Mouse (Mus musculus) c-Kit-positive CD71-negative TER-119-negative erythroid progenitor cells, embryonic 14.5 days (primary cell): Measurements from ENCODE around the gene Bag6.

Experiments used
- DNase-seq: peaks from one replicate; pipeline ENCODE4 v3.0.0-alpha.2; 2013; ENCODE audit warnings: low read depth

The Bag6 gene

GRCm38 (mm10) chr17:35147348-35147747, 12.4 kb downstream of the Bag6 start:
- no peak for DNase-seq

GRCm38 (mm10) chr17:35147922-35148639, 13.1 kb downstream of the Bag6 start:
- no peak for DNase-seq

GRCm38 (mm10) chr17:35152121-35152520, 17.1 kb downstream of the Bag6 start:
- no peak for DNase-seq

GRCm38 (mm10) chr17:35153077-35153476, 18.1 kb downstream of the Bag6 start:
- no peak for DNase-seq

- DNase-seq, result no peak
These were observed 19.0 kb downstream of the Bag6 start for GRCm38 (mm10) chr17:35153931-35154330.

- DNase-seq, result no peak
These were observed 19.6 kb downstream of the Bag6 start for GRCm38 (mm10) chr17:35154616-35155015.

- no peak for DNase-seq
These were observed 20.5 kb downstream of the Bag6 start for GRCm38 (mm10) chr17:35155451-35155850.

GRCm38 (mm10) chr17:35156461-35157200, 21.7 kb downstream of the Bag6 start:
- DNase-seq, result no peak

GRCm38 (mm10) chr17:35157254-35157653, 22.3 kb downstream of the Bag6 start:
- DNase-seq, result no peak

GRCm38 (mm10) chr17:35157661-35158175, 22.7 kb downstream of the Bag6 start:
- DNase-seq, result no peak

GRCm38 (mm10) chr17:35158850-35159593, 24.0 kb downstream of the Bag6 start:
- DNase-seq, result no peak

GRCm38 (mm10) chr17:35159638-35160037, 24.7 kb downstream of the Bag6 start:
- no peak for DNase-seq

- no peak for DNase-seq
These were observed 26.4 kb downstream of the Bag6 start for GRCm38 (mm10) chr17:35161421-35161820.

GRCm38 (mm10) chr17:35162121-35162520, 27.1 kb downstream of the Bag6 start:
- no peak for DNase-seq

- DNase-seq, result no peak
These were observed 27.8 kb downstream of the Bag6 start for GRCm38 (mm10) chr17:35162730-35163129.

GRCm38 (mm10) chr17:35163326-35164081, 28.5 kb downstream of the Bag6 start:
- no peak for DNase-seq

- DNase-seq, result no peak
These were observed 29.2 kb downstream of the Bag6 start for GRCm38 (mm10) chr17:35164218-35164567.

- peak; percentile 98 for DNase-seq
These were observed 29.8 kb downstream of the Bag6 start, which contains the start of gene Prrc2a for GRCm38 (mm10) chr17:35164568-35165450. Gene Prrc2a (minus strand): TSS chr17:35164897.

- no peak for DNase-seq
These were observed 30.6 kb downstream of the Bag6 start for GRCm38 (mm10) chr17:35165451-35166155.
